Mouse (Mus musculus) erythroblast, embryonic 14.5 days (primary cell): Measurements from ENCODE around the gene Plk1.

ENCODE experiments used
- GATA1 ChIP-seq: IDR thresholded peaks from 2 replicates; pipeline ENCODE4 v1.6.1; 2012; ENCODE audit warnings: low read length, inconsistent platforms, mixed read lengths
- TAL1 ChIP-seq: IDR thresholded peaks from 3 replicates; pipeline ENCODE4 v1.6.1; 2012; ENCODE audit warnings: low read length, inconsistent platforms, mixed read lengths

DNA sequence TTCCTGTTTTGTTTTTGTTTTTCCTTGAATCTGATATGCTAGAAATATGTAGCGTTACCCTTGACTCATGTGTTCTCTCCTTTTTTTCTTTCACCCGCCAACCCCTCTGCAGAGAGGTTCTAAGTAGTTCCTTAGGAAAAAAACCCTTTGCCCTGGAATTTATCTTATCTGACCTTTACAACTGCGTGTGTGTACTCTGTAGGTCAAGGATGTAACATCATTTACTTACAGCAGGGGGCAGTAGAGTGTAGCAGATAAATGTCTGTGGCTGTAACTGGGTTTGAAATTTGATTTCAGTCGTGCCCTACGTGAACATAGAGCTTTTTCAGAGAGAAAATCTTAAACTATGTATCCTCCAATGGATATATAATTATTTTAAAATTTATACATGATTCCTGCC lies 40.1 kb downstream of the Plk1 start:
- no peak for TF ChIP-seq GATA1
- no peak for TF ChIP-seq TAL1
